In genomic region chr11:117888853-117889822, GRCm38 (mm10) we compare ENCODE assay signal across 9 mouse cellular contexts. TPM values are rescaled to one million over a fixed set of nuclear protein-coding genes. Genes with fewer than 3 reads are reported as not detected.
DNase-seq lines count a peak whose midpoint lies in the region; ATAC-seq lines count a peak whose summit lies in the region.
"Had no signal": no experiment of that assay in that cellular context is flagged by ENCODE, and none has a peak within 500 bp of the region (broad histone marks: within the 10 kb centered on the region; RNA-seq: fewer than 3 reads in every experiment).

No protein-coding gene starts in this region.

- H3K27me3 ChIP-seq in heart, embryonic 13.5 days (replicated peaks): peaks cover 34% of the 10 kb centered on the region
- peaks cover 89% of the 10 kb centered on the region for H3K27me3 ChIP-seq in hindbrain, embryonic 10.5 days (ENCODE audit: insufficient read depth, poor library complexity, severe bottlenecking)
- peaks cover 5% of the 10 kb centered on the region; the same call in 1 of the 2 replicates for H3K27me3 ChIP-seq in midbrain, embryonic 11.5 days (ENCODE audit: control insufficient read depth, insufficient read depth, low read length)

- H3K4me3 ChIP-seq in heart, embryonic 13.5 days: peak overlapping the region; percentile 44
- H3K4me3 ChIP-seq in hindbrain, embryonic 10.5 days: peak overlapping the region; percentile 44
- peak overlapping the region; percentile 20 for H3K4me3 ChIP-seq in midbrain, embryonic 11.5 days (ENCODE audit: low read depth, low read length)

- peaks cover 35% of the 10 kb centered on the region for H3K4me1 ChIP-seq in heart, embryonic 13.5 days
- H3K4me1 ChIP-seq in hindbrain, embryonic 10.5 days (replicated peaks): peaks cover 44% of the 10 kb centered on the region
- H3K4me1 ChIP-seq in midbrain, embryonic 11.5 days (ENCODE audit: control insufficient read depth, insufficient read depth, low read length): peaks cover 34% of the 10 kb centered on the region

- peak overlapping the region; percentile 6 for H3K27ac ChIP-seq in heart, embryonic 13.5 days (replicated peaks)
- H3K27ac ChIP-seq in hindbrain, embryonic 10.5 days: peak overlapping the region; percentile 82
- H3K27ac ChIP-seq in midbrain, embryonic 11.5 days (ENCODE audit: low read depth, low read length): peak overlapping the region; percentile 63

- no peak for ATAC-seq in heart, embryonic 13.5 days (ENCODE audit: extremely low read depth, insufficient number of reproducible peaks, low FRiP score, low TSS enrichment)
- ATAC-seq in midbrain, embryonic 11.5 days (ENCODE audit: low FRiP score): peak; percentile 47

- no peaks in the 10 kb centered on the region for H3K36me3 ChIP-seq in heart, embryonic 13.5 days
- H3K36me3 ChIP-seq in hindbrain, embryonic 10.5 days: no peaks in the 10 kb centered on the region
- no peaks in the 10 kb centered on the region for H3K36me3 ChIP-seq in midbrain, embryonic 11.5 days (ENCODE audit: control insufficient read depth, insufficient read depth, low read length)

- H3K9me3 ChIP-seq in heart, embryonic 13.5 days: no peaks in the 10 kb centered on the region
- no peaks in the 10 kb centered on the region for H3K9me3 ChIP-seq in hindbrain, embryonic 10.5 days
- no peaks in the 10 kb centered on the region for H3K9me3 ChIP-seq in midbrain, embryonic 11.5 days (ENCODE audit: control insufficient read depth, low read length)

- DNase-seq in heart, adult 18-20 months: no peak
- DNase-seq in NIH3T3 (ENCODE audit: low read depth): peak; percentile 58
- DNase-seq in hindbrain, embryonic 10.5 days (ENCODE audit: low spot score): peak; percentile 60
- peak; percentile 95 for DNase-seq in midbrain, embryonic 11.5 days (ENCODE audit: low spot score, missing footprints)
- DNase-seq in urinary bladder, adult 2 months (ENCODE audit: low spot score): no peak
- no peak for DNase-seq in urinary bladder, postnatal 14 days (ENCODE audit: low spot score)
- no peak for DNase-seq in adipocyte (ENCODE audit: low spot score)

- peak overlapping the region; percentile 66 for H3K4me2 ChIP-seq in heart, embryonic 13.5 days
- H3K4me2 ChIP-seq in midbrain, embryonic 11.5 days: peak overlapping the region; percentile 49

- WGBS in heart, embryonic 13.5 days: 10% methylated on average over 33 of the region's 33 CpGs
- 2% methylated on average over 33 of the region's 33 CpGs for WGBS in hindbrain, embryonic 10.5 days
- 3% methylated on average over 33 of the region's 33 CpGs for WGBS in midbrain, embryonic 11.5 days

- peak overlapping the region; percentile 75 for H3K9ac ChIP-seq in heart, embryonic 13.5 days
- H3K9ac ChIP-seq in midbrain, embryonic 11.5 days (ENCODE audit: low read length): peak overlapping the region; percentile 54

RNA-seq across cellular contexts. Expression of gene Tha1, which starts 15.9 kb away (rescaled TPM):
- polyA plus RNA-seq in heart, embryonic 13.5 days (2015; fragmentation: Nextera tagmentation; extraction: Ambion mirVana): 4.6 and 5.4 TPM in 2 replicates
- total RNA-seq in heart, adult 18-20 months (2021): 10 to 100 TPM; 10.6 to 10.8 TPM
- 3.5 and 3.8 TPM in 2 replicates for polyA plus RNA-seq in hindbrain, embryonic 10.5 days (2016; fragmentation: Nextera tagmentation; extraction: Ambion mirVana)
- polyA plus RNA-seq in midbrain, embryonic 11.5 days (2014; fragmentation: Nextera tagmentation; extraction: Ambion mirVana): 1.7 and 2.4 TPM in 2 replicates
- polyA plus RNA-seq in urinary bladder, adult 2 months (2012; rRNA removed): 13.7 and 16.3 TPM in 2 replicates

RNA-seq across cellular contexts. Expression of gene Tmem235, which starts 28.6 kb away (rescaled TPM):
- polyA plus RNA-seq in heart, embryonic 13.5 days (2015; fragmentation: Nextera tagmentation; extraction: Ambion mirVana): not detected in 2 replicates
- total RNA-seq in heart, adult 18-20 months (2021): not detected
- polyA plus RNA-seq in hindbrain, embryonic 10.5 days (2016; fragmentation: Nextera tagmentation; extraction: Ambion mirVana): not detected in 2 replicates
- polyA plus RNA-seq in midbrain, embryonic 11.5 days (2014; fragmentation: Nextera tagmentation; extraction: Ambion mirVana): not detected in 2 replicates
- not detected in 2 replicates for polyA plus RNA-seq in urinary bladder, adult 2 months (2012; rRNA removed)
- total RNA-seq: hematopoietic stem cell, adult 5-6 weeks had no signal

RNA-seq across cellular contexts. Expression of gene Birc5, which starts 40.1 kb away (rescaled TPM):
- polyA plus RNA-seq in heart, embryonic 13.5 days (2015; fragmentation: Nextera tagmentation; extraction: Ambion mirVana): 228 and 260 TPM in 2 replicates
- under 1 TPM; 0.23 to 0.84 TPM for total RNA-seq in heart, adult 18-20 months (2021)
- polyA plus RNA-seq in hindbrain, embryonic 10.5 days (2016; fragmentation: Nextera tagmentation; extraction: Ambion mirVana): 338 and 392 TPM in 2 replicates
- 346 and 363 TPM in 2 replicates for polyA plus RNA-seq in midbrain, embryonic 11.5 days (2014; fragmentation: Nextera tagmentation; extraction: Ambion mirVana)
- 3.3 and 4.3 TPM in 2 replicates for polyA plus RNA-seq in urinary bladder, adult 2 months (2012; rRNA removed)

Comparison
In these comparisons a context has a peak if more than half of its experiments do, and no peak if none do; other contexts are left out.
1. H3K27ac ChIP-seq: peak in every context shown above with its lines; median percentile 82 in hindbrain, embryonic 10.5 days; 63 in midbrain, embryonic 11.5 days; 6 in heart, embryonic 13.5 days.
2. DNase-seq: peak in NIH3T3 (single experiment), hindbrain, embryonic 10.5 days (single experiment) and midbrain, embryonic 11.5 days (single experiment); none in heart, adult 18-20 months (0 of 2), urinary bladder, adult 2 months (single experiment), urinary bladder, postnatal 14 days (single experiment) and adipocyte (single experiment).
3. RNA of gene Birc5, which starts 40.1 kb away (polyA plus RNA-seq): 346 to 363 TPM in midbrain, embryonic 11.5 days, 338 to 392 TPM in hindbrain, embryonic 10.5 days and 228 to 260 TPM in heart, embryonic 13.5 days; 3.3 to 4.3 TPM in urinary bladder, adult 2 months; every median in the first group is over 10 times any median in the second.
4. Peak in every context shown above with its lines, with median percentiles within 50 percentile points of each other: H3K4me3 ChIP-seq.